Mouse (Mus musculus) WW6 (cell line): ENCODE data around the gene Erg28.

Experiments used
- DNase-seq: peaks from one replicate; pipeline ENCODE4 v3.0.0-alpha.2; 2013; ENCODE audit warnings: low read depth, low spot score

The Erg28 gene

GRCm38 (mm10) chr12:85824438-85825264 is at the start of gene Erg28, which contains the start of gene Ttll5:
Gene Erg28 (minus strand): TSS chr12:85824550.
Gene Ttll5 (plus strand): TSS chr12:85824659.
- DNase-seq: peak; percentile 90

- DNase-seq: no peak
Observed at GRCm38 (mm10) chr12:85869423-85869822, 45.1 kb upstream of the Erg28 start.

- DNase-seq: no peak
Observed at GRCm38 (mm10) chr12:85867125-85867524, 42.8 kb upstream of the Erg28 start.

GRCm38 (mm10) chr12:85866624-85867023 is 42.3 kb upstream of the Erg28 start:
- DNase-seq: no peak

GRCm38 (mm10) chr12:85865526-85865925 is 41.2 kb upstream of the Erg28 start:
- no peak for DNase-seq

- DNase-seq: no peak
Observed at GRCm38 (mm10) chr12:85862514-85862913, 38.2 kb upstream of the Erg28 start.

- DNase-seq: no peak
Observed at GRCm38 (mm10) chr12:85859511-85860189, 35.3 kb upstream of the Erg28 start.

GRCm38 (mm10) chr12:85859111-85859510 is 34.8 kb upstream of the Erg28 start:
- DNase-seq: no peak

GRCm38 (mm10) chr12:85857300-85857699 is 33.0 kb upstream of the Erg28 start:
- no peak for DNase-seq

GRCm38 (mm10) chr12:85854271-85854670 is 29.9 kb upstream of the Erg28 start:
- DNase-seq: no peak

GRCm38 (mm10) chr12:85853836-85854235 is 29.5 kb upstream of the Erg28 start:
- no peak for DNase-seq

- no peak for DNase-seq
Observed at GRCm38 (mm10) chr12:85850661-85851060, 26.3 kb upstream of the Erg28 start.

GRCm38 (mm10) chr12:85848164-85848958 is 24.0 kb upstream of the Erg28 start:
- DNase-seq: no peak

- no peak for DNase-seq
Observed at GRCm38 (mm10) chr12:85839371-85840000, 15.1 kb upstream of the Erg28 start.

GRCm38 (mm10) chr12:85837765-85838164 is 13.4 kb upstream of the Erg28 start:
- DNase-seq: no peak

- DNase-seq: no peak
Observed at GRCm38 (mm10) chr12:85834543-85834942, 10.2 kb upstream of the Erg28 start.

- no peak for DNase-seq
Observed at GRCm38 (mm10) chr12:85830691-85831090, 6.3 kb upstream of the Erg28 start.

- no peak for DNase-seq
Observed at GRCm38 (mm10) chr12:85829866-85830265, 5.5 kb upstream of the Erg28 start.

- no peak for DNase-seq
Observed at GRCm38 (mm10) chr12:85828856-85829255, 4.5 kb upstream of the Erg28 start.

- DNase-seq: no peak
Observed at GRCm38 (mm10) chr12:85825822-85826221, 1.5 kb upstream of the Erg28 start.

GRCm38 (mm10) chr12:85825361-85825760 is 1.0 kb upstream of the Erg28 start:
- no peak for DNase-seq

GRCm38 (mm10) chr12:85822051-85822450 is 2.3 kb downstream of the Erg28 start:
- DNase-seq: no peak
